Mouse (Mus musculus) bone marrow, adult 2 months (tissue): ENCODE data around the gene Amer1. TPM values are rescaled to one million over a fixed set of nuclear protein-coding genes. Genes with fewer than 3 reads are reported as not detected.

ENCODE experiments used
- H3K27ac ChIP-seq: fragments of 200-500 bp; 2 replicates; pipeline ENCODE4 v1.5.1; 2012; ENCODE audit warnings: low read depth, mild to moderate bottlenecking, control low read depth, inconsistent platforms, low read length; ENCODE audit not compliant: control insufficient read depth, poor library complexity, insufficient read depth
- H3K4me1 ChIP-seq: fragments of 200-500 bp; 2 replicates; pipeline ENCODE4 v1.6.1; 2011; ENCODE audit warnings: low read length; ENCODE audit not compliant: control insufficient read depth, insufficient read depth
- H3K4me3 ChIP-seq: fragments of 200-500 bp; replicated peaks from 2 replicates; pipeline ENCODE3; 2011; ENCODE audit warnings: mild to moderate bottlenecking, low read depth, low read length, control low read depth; ENCODE audit not compliant: control insufficient read depth
- CTCF ChIP-seq: fragments of 200-500 bp; IDR thresholded peaks from 2 replicates; pipeline ENCODE4 v1.5.1; 2011; ENCODE audit warnings: low read length, control low read depth; ENCODE audit not compliant: control insufficient read depth, insufficient read depth
- POLR2A ChIP-seq: fragments of 200-500 bp; IDR thresholded peaks from 2 replicates; pipeline ENCODE4 v1.6.1; 2011; ENCODE audit warnings: low read depth, mild to moderate bottlenecking, control low read depth, low read length, borderline replicate concordance; ENCODE audit not compliant: control insufficient read depth
- WGBS: fragments of 180-500 bp; shearing (Covaris S2); methylation state at CpG from one replicate; pipeline ENCODE4 v1.1.7; 2018; 5-methylcytosine and 5-hydroxymethylcytosine counted together
- polyA plus RNA-seq: library from polyadenylated mRNA; stranded (reverse); fragments of >200 nt; gene quantifications from 2 replicates; pipeline ENCODE4 v1.2.4, GENCODE M21; 2011; ENCODE audit warnings: low replicate concordance; ENCODE audit not compliant: missing spikeins, insufficient read depth, insufficient read length

Gene Amer1
- polyA plus RNA-seq = 1.8 and 2.6 TPM in 2 replicates

GRCm38 (mm10) chrX:95444776-95445111 is at the start of gene Amer1:
Gene Amer1, minus strand, starts transcription at chrX:95444872.
- TF ChIP-seq CTCF = no peak
- TF ChIP-seq POLR2A = no peak
- H3K4me3 ChIP-seq = peak within 1 kb of the TSS; percentile 80
- 21% methylated on average over 19 of the region's 19 CpGs for WGBS
- peaks cover 1% of the 10 kb centered on the region for H3K4me1 ChIP-seq
- H3K27ac ChIP-seq = peak within 1 kb of the TSS; percentile 63; the same call in 1 of the 2 replicates

DNA sequence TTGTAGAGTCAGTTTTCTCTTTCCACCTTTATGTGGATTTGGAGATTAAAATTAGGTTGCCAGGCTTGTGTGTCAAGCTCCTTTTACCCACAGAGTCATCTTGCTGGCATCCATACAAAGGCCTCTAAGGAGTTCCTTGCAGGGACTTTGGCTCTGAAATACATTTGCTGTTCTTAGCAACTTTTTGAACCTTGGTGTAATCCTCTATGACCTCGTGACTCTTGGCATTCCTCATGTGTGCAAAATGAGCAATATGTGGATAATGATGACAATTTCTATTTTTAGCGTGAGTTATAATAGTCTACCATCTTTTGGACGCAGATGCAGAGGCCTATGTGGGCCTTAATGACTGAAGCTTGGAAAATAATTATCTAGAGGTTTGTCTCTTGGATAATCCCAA is 12.5 kb upstream of the Amer1 start:
- no peak overlapping the region for H3K4me3 ChIP-seq
- WGBS = 66% methylated on average over 3 of the region's 3 CpGs
- no peak overlapping the region for H3K27ac ChIP-seq
- H3K4me1 ChIP-seq = no peaks in the 10 kb centered on the region
- no peak for TF ChIP-seq POLR2A
- no peak for TF ChIP-seq CTCF

DNA sequence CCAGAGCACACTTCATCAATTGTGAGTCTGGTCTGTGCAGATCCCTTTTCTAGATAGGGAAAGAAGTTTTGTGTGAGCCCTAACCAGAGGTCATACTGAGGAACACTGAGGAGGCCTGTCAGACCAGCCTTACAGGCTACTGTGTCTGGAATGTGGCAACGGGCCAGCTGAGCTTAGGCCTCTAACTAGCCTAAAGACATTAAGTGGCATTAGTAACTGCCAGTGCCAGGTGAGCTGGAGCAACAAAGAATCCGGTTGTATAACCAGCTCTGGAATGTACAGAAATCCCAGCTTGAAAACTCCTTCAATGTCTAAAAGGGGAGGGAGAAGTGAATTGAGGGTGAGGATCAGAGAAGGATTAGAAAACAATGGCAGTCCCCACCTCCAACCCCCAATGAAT is 1.2 kb upstream of the Amer1 start:
- no peak overlapping the region for H3K27ac ChIP-seq
- no peak for TF ChIP-seq CTCF
- no peak for TF ChIP-seq POLR2A
- H3K4me3 ChIP-seq = no peak overlapping the region
- H3K4me1 ChIP-seq = peaks cover 1% of the 10 kb centered on the region
- WGBS = 79% methylated on average over 2 of the region's 2 CpGs

- Histone ChIP-seq H3K27ac (no peak overlapping the region), H3K4me1 (peaks cover 1% of the 10 kb centered on the region), H3K4me3 (peak overlapping the region; percentile 80)
- no peak for TF ChIP-seq POLR2A
- no peak for TF ChIP-seq CTCF
- WGBS = 32% methylated on average over 3 of the region's 3 CpGs
Measured at GRCm38 (mm10) chrX:95445141-95445540, 469 bp upstream of the Amer1 start.

DNA sequence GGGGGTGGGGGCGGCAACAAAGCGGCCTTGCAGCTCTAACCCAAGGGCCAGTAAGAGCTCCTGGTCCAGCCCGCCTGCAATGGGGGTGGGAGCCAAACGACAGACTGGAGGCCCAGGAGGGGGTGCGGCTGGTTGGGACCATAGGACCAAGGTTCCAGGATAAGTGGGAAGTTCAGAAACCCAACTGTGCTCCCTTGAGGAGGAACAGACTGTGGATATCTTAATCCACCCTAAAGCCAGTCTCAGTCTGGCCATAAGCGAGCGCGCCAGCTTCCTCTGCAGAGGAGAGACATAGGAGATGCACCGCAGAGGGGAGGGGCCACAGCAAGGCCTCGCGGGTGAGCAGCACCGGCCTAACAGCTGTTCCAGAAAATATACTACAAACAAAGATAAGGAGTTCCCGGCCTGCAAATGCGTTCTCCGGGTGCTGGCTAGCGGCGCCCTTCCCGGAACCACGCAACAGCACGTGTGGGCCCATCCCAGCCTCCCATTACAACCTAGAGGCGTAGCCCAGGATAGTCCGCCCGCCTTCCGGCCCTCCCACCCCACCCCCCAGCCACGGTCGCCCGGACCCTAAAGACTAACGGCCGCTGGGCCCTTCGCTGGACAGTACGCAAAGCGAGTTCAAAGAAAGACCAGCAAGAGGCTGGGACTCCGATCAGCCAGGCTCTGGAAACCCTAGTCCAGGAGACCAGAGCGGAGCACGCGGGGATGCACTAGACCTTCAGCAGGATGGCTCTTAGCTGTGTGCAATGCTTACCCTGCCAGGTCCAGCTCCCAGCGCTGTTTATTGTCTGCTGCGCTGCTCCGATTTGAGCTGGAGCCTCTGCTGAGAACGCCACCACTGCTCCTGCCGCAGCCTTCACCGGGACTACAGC is 535 bp downstream of the Amer1 start:
- no peak for TF ChIP-seq CTCF
- no peak for TF ChIP-seq POLR2A

GRCm38 (mm10) chrX:95443390-95443789 is 1.3 kb downstream of the Amer1 start:
- TF ChIP-seq POLR2A (no peak), CTCF (no peak)
- Histone ChIP-seq H3K4me3 (no peak overlapping the region), H3K4me1 (peaks cover 1% of the 10 kb centered on the region), H3K27ac (no peak overlapping the region)
- WGBS = 66% methylated on average over 12 of the region's 12 CpGs

More for the DNA sequence above, 535 bp downstream of the Amer1 start:
- peaks cover 1% of the 10 kb centered on the region for H3K4me1 ChIP-seq
- WGBS = 21% methylated on average over 42 of the region's 42 CpGs
- H3K4me3 ChIP-seq = peak overlapping the region; percentile 80
- peak overlapping the region; percentile 63; the same call in 1 of the 2 replicates for H3K27ac ChIP-seq

- Histone ChIP-seq H3K4me1 (peaks cover 1% of the 10 kb centered on the region), H3K27ac (no peak overlapping the region), H3K4me3 (no peak overlapping the region)
- TF ChIP-seq CTCF = no peak
- TF ChIP-seq POLR2A = no peak
- WGBS = 50% methylated on average over 1 of the region's 1 CpGs
Measured at GRCm38 (mm10) chrX:95442261-95442660, 2.4 kb downstream of the Amer1 start.

- Histone ChIP-seq H3K27ac (no peak overlapping the region), H3K4me1 (peaks cover 1% of the 10 kb centered on the region), H3K4me3 (no peak overlapping the region)
- TF ChIP-seq POLR2A = no peak
- TF ChIP-seq CTCF = no peak
Measured at GRCm38 (mm10) chrX:95441290-95441689, 3.4 kb downstream of the Amer1 start.

- no peak overlapping the region for H3K27ac ChIP-seq
- WGBS = 78% methylated on average over 4 of the region's 4 CpGs
- no peak overlapping the region for H3K4me3 ChIP-seq
- TF ChIP-seq CTCF (no peak), POLR2A (no peak)
- no peaks in the 10 kb centered on the region; the same call in 1 of the 2 replicates for H3K4me1 ChIP-seq
Measured at GRCm38 (mm10) chrX:95438491-95438890, 6.2 kb downstream of the Amer1 start.

DNA sequence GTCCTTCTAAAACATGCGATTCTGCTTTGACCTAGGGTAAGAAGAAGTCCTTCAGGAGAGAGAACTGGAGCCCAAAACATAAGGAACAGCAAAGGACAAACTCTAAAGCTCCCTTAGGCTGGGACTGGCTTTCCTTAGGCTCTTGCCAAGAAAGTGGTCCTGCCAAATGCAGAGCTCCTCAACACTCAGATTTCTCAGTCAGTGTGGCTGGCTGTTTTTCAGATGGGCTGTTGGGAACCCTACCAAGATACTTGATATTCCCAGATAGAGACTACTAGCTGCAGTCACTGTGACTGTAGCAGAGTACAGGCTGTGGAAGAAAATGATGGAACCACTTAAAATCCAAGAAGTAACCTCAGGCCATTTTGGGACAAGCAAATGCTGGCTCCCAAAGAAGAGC is 7.4 kb downstream of the Amer1 start:
- no peaks in the 10 kb centered on the region; the same call in 1 of the 2 replicates for H3K4me1 ChIP-seq
- no peak overlapping the region for H3K27ac ChIP-seq
- TF ChIP-seq CTCF (no peak), POLR2A (no peak)
- 83% methylated on average over 1 of the region's 1 CpGs for WGBS
- H3K4me3 ChIP-seq = no peak overlapping the region
